Mouse (Mus musculus) stomach, postnatal 0 days (tissue): ENCODE results near the gene Apof.

ENCODE experiments used
- CTCF ChIP-seq: IDR thresholded peaks from 2 replicates; pipeline ENCODE4 v1.5.1; 2016; ENCODE audit warnings: antibody characterized with exemption, low read depth, mild to moderate bottlenecking, moderate library complexity
- EP300 ChIP-seq: optimal IDR thresholded peaks from 2 replicates; pipeline ENCODE3; 2016; ENCODE audit warnings: antibody characterized with exemption

DNA sequence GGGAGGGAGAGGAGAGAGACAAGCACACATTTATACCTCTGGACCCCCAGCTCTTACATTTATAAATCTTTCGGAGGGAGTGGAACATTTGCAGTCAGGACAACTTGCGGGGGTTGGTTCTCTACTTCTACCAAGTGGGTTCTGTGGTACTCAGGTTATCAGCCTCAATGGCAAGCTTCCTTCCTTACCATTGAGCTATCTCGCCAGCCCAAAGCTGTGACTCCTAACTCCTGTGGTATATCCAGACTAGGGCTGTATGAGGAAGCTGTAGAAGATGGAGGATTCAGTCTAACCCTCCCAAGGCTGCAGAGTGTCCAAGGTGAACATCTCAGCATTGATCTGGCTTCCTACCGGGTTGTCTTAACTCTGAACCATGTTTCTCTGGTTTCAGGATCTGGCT is 29.3 kb upstream of the Apof start:
- TF ChIP-seq CTCF = no peak
- TF ChIP-seq EP300 = no peak
